Mouse (Mus musculus) ES-E14 (cell line): ENCODE data around the gene H2-T22. TPM values are rescaled to one million over a fixed set of nuclear protein-coding genes. Genes with fewer than 3 reads are reported as not detected.

ENCODE experiments used
- DNase-seq: peaks from one replicate; pipeline ENCODE4 v3.0.0-alpha.2; 2013; ENCODE audit warnings: low read depth, low spot score
- H3K27ac ChIP-seq: 2 replicates; pipeline ENCODE4 v1.5.1; 2012; ENCODE audit warnings: low read depth, mild to moderate bottlenecking, low read length, moderate library complexity, mixed read lengths; ENCODE audit not compliant: poor library complexity, insufficient read depth, severe bottlenecking
- H3K36me3 ChIP-seq: 2 replicates; pipeline ENCODE4 v1.6.1; 2012; ENCODE audit warnings: mild to moderate bottlenecking, low read length, moderate library complexity, mixed read lengths; ENCODE audit not compliant: control insufficient read depth, poor library complexity, insufficient read depth, severe bottlenecking
- H3K4me1 ChIP-seq, 2 experiments: fragments of 150-350 bp in 1 of 2; sonication (generic) in 1 of 2; 2 replicates each; pipeline ENCODE4 v1.6.1; 2012; ENCODE audit warnings: low read length in 2 of 2, mild to moderate bottlenecking in 1 of 2, mixed read lengths in 1 of 2; ENCODE audit not compliant: control insufficient read depth in 2 of 2, insufficient read depth in 2 of 2, poor library complexity in 1 of 2
- H3K4me3 ChIP-seq, 2 experiments: fragments of 150-350 bp in 1 of 2; sonication (generic) in 1 of 2; 2 replicates each; pipeline ENCODE4 v1.5.1; 2012; ENCODE audit warnings: low read length in 2 of 2, low read depth in 1 of 2, mild to moderate bottlenecking in 1 of 2, mixed read lengths in 1 of 2; ENCODE audit not compliant: insufficient read depth in 1 of 2, poor library complexity in 1 of 2, severe bottlenecking in 1 of 2
- H3K9ac ChIP-seq: 2 replicates; pipeline ENCODE4 v1.6.1; 2012; ENCODE audit warnings: low read depth, mild to moderate bottlenecking, low read length, mixed read lengths; ENCODE audit not compliant: poor library complexity, insufficient read depth, severe bottlenecking
- H3K9me3 ChIP-seq: fragments of 150-350 bp; sonication (generic); 2 replicates; pipeline ENCODE4 v1.6.1; 2012; ENCODE audit warnings: low read depth, mild to moderate bottlenecking, low read length; ENCODE audit not compliant: control insufficient read depth, insufficient read depth
- CHD2 ChIP-seq: IDR thresholded peaks from 2 replicates; pipeline ENCODE4 v1.6.1; 2014; ENCODE audit warnings: mild to moderate bottlenecking, low read depth, low read length, inconsistent platforms
- HCFC1 ChIP-seq: IDR thresholded peaks from 2 replicates; pipeline ENCODE4 v1.6.1; 2012; ENCODE audit warnings: low read length, inconsistent platforms, borderline replicate concordance; ENCODE audit not compliant: insufficient read depth
- MAFK ChIP-seq: IDR thresholded peaks from 2 replicates; pipeline ENCODE4 v1.6.1; 2014; ENCODE audit warnings: mild to moderate bottlenecking, low read depth, low read length, inconsistent platforms; ENCODE audit not compliant: insufficient read depth
- ZC3H11A ChIP-seq: IDR thresholded peaks from 2 replicates; pipeline ENCODE4 v1.6.1; 2012; ENCODE audit warnings: low read depth, mild to moderate bottlenecking, inconsistent platforms, low read length, borderline replicate concordance
- ZNF384 ChIP-seq: IDR thresholded peaks from 2 replicates; pipeline ENCODE4 v1.6.1; 2012; ENCODE audit warnings: low read depth, low read length, inconsistent platforms
- in situ Hi-C, 2 experiments: fragments of 600-800 bp; cut with MboI; formaldehyde crosslinking; loops; one replicate each; pipeline ENCODE4 v1.15.1; 2025; ENCODE audit warnings: low sequenced_read_pairs in 2 of 2, inconsistent platforms in 1 of 2; ENCODE audit not compliant: unreplicated experiment in 2 of 2
- total RNA-seq: library from RNA; depleted of rRNA; stranded (reverse); fragments of 300-350 nt; gene quantifications from 2 replicates; pipeline ENCODE4 v1.2.3, GENCODE M21; 2012

The H2-T22 gene
- total RNA-seq, 1 experiment: 5.8 TPM

DNA sequence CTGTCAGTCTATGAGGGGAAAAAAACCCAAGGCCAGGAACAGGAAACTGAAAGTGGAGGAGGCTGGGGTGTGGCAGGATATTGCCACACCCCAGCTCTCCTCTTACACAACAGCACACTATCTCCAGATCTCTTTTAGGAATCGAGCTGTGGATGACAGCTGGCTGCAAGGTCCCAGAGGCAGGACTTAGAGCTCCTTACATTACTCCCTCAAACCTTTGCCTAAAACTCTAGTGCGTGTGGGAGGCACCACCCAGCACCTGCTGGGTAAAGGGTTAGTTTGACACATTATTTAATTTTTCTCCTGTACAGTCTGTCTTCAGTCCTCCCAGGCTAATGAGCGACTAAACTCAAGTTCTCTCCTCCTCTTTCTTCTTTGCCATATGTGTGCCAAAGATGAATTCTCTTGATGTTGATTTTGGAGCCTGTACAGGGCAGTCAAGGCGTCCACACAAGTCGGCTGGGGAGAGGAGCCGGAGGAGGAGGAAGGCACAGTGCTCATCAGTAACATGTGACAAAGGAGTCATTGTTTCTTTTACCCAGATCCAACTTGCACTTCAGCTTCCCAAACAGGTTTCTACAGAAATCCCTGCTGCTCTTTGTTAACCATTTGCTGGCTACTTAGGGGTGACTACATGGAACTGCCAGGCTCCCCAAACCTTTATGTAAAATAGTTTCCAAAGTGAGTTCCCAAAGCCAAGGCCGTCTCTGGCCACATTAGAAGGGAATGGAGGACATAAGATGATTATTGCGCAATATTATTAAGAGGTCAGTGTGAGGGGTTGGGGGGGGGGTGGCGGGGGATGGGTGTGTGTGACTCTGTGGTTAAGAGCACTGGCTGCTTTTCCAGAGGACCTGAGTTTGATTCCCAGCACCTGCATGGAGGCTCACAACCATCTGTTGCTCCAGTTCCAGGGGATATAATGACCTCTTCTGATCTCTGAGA, 18.6 kb downstream of the H2-T22 start:
- Histone ChIP-seq H3K9me3 (no peaks in the 10 kb centered on the region), H3K27ac (no peak overlapping the region; the same call in 1 of the 2 replicates), H3K9ac (no peak overlapping the region), H3K4me1 (peaks cover 0 to 19% of the 10 kb centered on the region in 2 experiments; a peak in 2 of 4 replicates), H3K4me3 (no peak overlapping the region), H3K36me3 (peaks cover 10% of the 10 kb centered on the region; the same call in 1 of the 2 replicates)
- TF ChIP-seq ZNF384 (no peak), CHD2 (no peak), ZC3H11A (no peak), MAFK (no peak), HCFC1 (no peak)
- in situ Hi-C loops: no loop called here
- no peak for DNase-seq

- no peak overlapping the region for H3K4me3 ChIP-seq
- H3K36me3 ChIP-seq: peaks cover 8% of the 10 kb centered on the region; the same call in 1 of the 2 replicates
- TF ChIP-seq HCFC1 (no peak), ZC3H11A (no peak), CHD2 (no peak), ZNF384 (no peak)
- H3K27ac ChIP-seq: no peak overlapping the region
- peaks cover 0 to 19% of the 10 kb centered on the region in 2 experiments; a peak in 2 of 4 replicates for H3K4me1 ChIP-seq
- H3K9me3 ChIP-seq: no peaks in the 10 kb centered on the region
- H3K9ac ChIP-seq: no peak overlapping the region
- in situ Hi-C loops: no loop called here
- DNase-seq: no peak
Measured at GRCm38 (mm10) chr17:36022922-36023321, 19.6 kb downstream of the H2-T22 start.

DNA sequence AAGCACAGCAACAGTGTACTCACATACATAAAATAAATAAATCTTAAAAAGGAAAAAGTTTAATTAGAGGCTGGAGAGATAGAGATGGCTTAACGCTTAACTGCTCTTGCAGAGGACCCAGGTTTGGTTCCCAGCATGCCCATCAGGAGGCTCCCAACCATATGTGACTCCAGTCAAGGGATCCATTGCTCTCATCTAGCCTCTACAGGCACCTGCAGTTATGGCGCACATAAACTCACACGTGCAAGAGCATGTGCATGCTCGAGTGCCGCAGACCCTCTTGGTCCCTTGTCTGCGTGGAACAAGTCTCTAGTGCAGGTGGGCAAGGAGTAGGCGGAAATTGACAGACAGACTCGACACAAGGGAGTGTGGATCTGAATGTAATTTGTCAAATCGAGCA, 20.4 kb downstream of the H2-T22 start:
- Histone ChIP-seq H3K9me3 (no peaks in the 10 kb centered on the region), H3K4me1 (peaks cover 0 to 20% of the 10 kb centered on the region in 2 experiments; a peak in 2 of 4 replicates), H3K4me3 (no peak overlapping the region), H3K9ac (no peak overlapping the region), H3K36me3 (peaks cover 10% of the 10 kb centered on the region), H3K27ac (no peak overlapping the region)
- in situ Hi-C loops: no loop called here
- no peak for DNase-seq
- no peak for TF ChIP-seq ZC3H11A
- TF ChIP-seq ZNF384: no peak
- no peak for TF ChIP-seq MAFK
- TF ChIP-seq CHD2: no peak
- TF ChIP-seq HCFC1: no peak

GRCm38 (mm10) chr17:36021309-36021708, 21.2 kb downstream of the H2-T22 start:
- TF ChIP-seq HCFC1: no peak
- TF ChIP-seq MAFK: no peak
- no peak for TF ChIP-seq CHD2
- TF ChIP-seq ZNF384: no peak
- TF ChIP-seq ZC3H11A: no peak
- DNase-seq: no peak
- Histone ChIP-seq H3K36me3 (peaks cover 10% of the 10 kb centered on the region), H3K27ac (no peak overlapping the region), H3K9me3 (no peaks in the 10 kb centered on the region), H3K9ac (no peak overlapping the region), H3K4me3 (no peak overlapping the region), H3K4me1 (peaks cover 0 to 22% of the 10 kb centered on the region in 2 experiments; a peak in 2 of 4 replicates)
- in situ Hi-C loops: no loop called here
